Mouse (Mus musculus): ENCODE data around the gene Zfp664. TPM values are rescaled to one million over a fixed set of nuclear protein-coding genes. Genes with fewer than 3 reads are reported as not detected.

The Zfp664 gene
- polyA plus RNA-seq, 1 experiment from 2014 or later, result 79.5 TPM

DNA sequence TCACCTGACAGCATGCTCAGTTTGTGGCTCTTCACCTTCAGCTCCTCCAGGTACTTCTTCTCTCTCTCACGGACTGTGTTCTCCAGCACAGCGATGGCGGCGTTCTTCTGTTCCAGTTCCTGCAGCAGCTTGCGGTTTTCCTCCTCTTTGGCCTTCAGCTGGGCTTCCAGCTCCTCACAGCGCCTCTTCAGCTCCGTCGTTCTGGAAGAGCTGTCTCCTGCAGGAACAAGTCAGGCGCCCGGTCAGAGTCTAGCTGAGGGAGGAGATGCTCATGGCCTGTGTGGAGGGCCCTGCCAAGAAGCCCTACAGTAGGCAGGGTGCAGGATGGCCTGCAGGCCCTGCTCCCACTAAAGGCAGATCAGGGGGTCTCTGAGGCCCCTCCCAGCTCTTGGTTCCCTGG is 26.4 kb upstream of the Zfp664 start:
- ATAC-seq (no peak), DNase-seq (ENCODE audit: low spot score) (no peak)
- 84% methylated on average over 10 of the region's 10 CpGs for WGBS
- Histone ChIP-seq H3K27me3 (replicated peaks; ENCODE audit: insufficient read depth, low read length) (no peaks in the 10 kb centered on the region), H3K4me1 (ENCODE audit: insufficient read depth, low read depth, low read length) (no peaks in the 10 kb centered on the region), H3K4me3 (ENCODE audit: low read depth, low read length) (no peak overlapping the region), H3K36me3 (ENCODE audit: insufficient read depth, low read length) (no peaks in the 10 kb centered on the region), H3K9me3 (ENCODE audit: low read length) (no peaks in the 10 kb centered on the region), H3K27ac (ENCODE audit: low read length) (no peak overlapping the region), H3K9ac (replicated peaks; ENCODE audit: low read depth) (no peak overlapping the region), H3K4me2 (replicated peaks; ENCODE audit: low read depth, low read length) (no peak overlapping the region)
- no peak for TF ChIP-seq EP300 (IDR thresholded peaks at IDR 0.05)
- TF ChIP-seq CTCF (IDR thresholded peaks at IDR 0.05), result no peak

- DNase-seq (ENCODE audit: low spot score) (no peak), ATAC-seq (no peak)
- H3K9ac ChIP-seq (replicated peaks; ENCODE audit: low read depth), result no peak overlapping the region
- H3K4me1 ChIP-seq (ENCODE audit: insufficient read depth, low read depth, low read length), result no peaks in the 10 kb centered on the region
- no peaks in the 10 kb centered on the region for H3K27me3 ChIP-seq (replicated peaks; ENCODE audit: insufficient read depth, low read length)
- H3K4me3 ChIP-seq (ENCODE audit: low read depth, low read length), result no peak overlapping the region
- H3K4me2 ChIP-seq (replicated peaks; ENCODE audit: low read depth, low read length), result no peak overlapping the region
- no peak for TF ChIP-seq EP300 (IDR thresholded peaks at IDR 0.05)
- TF ChIP-seq CTCF (IDR thresholded peaks at IDR 0.05), result no peak
- WGBS, result 52% methylated on average over 4 of the region's 4 CpGs
- H3K36me3 ChIP-seq (ENCODE audit: insufficient read depth, low read length), result no peaks in the 10 kb centered on the region
- H3K9me3 ChIP-seq (ENCODE audit: low read length), result no peaks in the 10 kb centered on the region
- no peak overlapping the region for H3K27ac ChIP-seq (ENCODE audit: low read length)
These were observed 25.9 kb upstream of the Zfp664 start for GRCm38 (mm10) chr5:124836621-124837020.

- 69% methylated on average over 7 of the region's 7 CpGs for WGBS
- Histone ChIP-seq H3K27ac (ENCODE audit: low read length) (no peak overlapping the region), H3K36me3 (ENCODE audit: insufficient read depth, low read length) (no peaks in the 10 kb centered on the region), H3K9ac (replicated peaks; ENCODE audit: low read depth) (no peak overlapping the region), H3K4me3 (ENCODE audit: low read depth, low read length) (no peak overlapping the region), H3K4me2 (replicated peaks; ENCODE audit: low read depth, low read length) (no peak overlapping the region), H3K9me3 (ENCODE audit: low read length) (no peaks in the 10 kb centered on the region), H3K27me3 (replicated peaks; ENCODE audit: insufficient read depth, low read length) (no peaks in the 10 kb centered on the region), H3K4me1 (ENCODE audit: insufficient read depth, low read depth, low read length) (no peaks in the 10 kb centered on the region)
- TF ChIP-seq CTCF (IDR thresholded peaks at IDR 0.05) (no peak), EP300 (IDR thresholded peaks at IDR 0.05) (no peak)
- ATAC-seq (no peak), DNase-seq (ENCODE audit: low spot score) (no peak)
These were observed 22.3 kb upstream of the Zfp664 start for GRCm38 (mm10) chr5:124840202-124840601.

DNA sequence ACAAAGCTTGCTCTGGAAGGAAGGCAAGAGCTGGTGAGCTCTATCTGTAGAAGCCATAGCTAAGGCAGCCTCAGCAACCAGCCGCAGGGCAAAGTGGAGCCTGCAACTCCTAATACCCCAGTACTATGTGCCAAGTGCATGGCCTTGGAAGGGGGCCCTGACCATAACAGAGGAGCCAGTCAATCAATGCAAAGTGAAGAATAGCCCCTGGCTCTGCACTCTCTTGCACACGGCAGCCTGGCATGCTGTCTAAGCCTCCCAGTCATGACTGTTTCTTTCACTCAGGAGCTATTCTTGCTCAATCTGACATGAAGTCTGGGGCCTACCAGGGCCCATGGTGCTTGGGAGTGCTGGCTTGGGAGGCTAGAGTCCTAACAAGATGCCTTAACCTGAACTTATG is 21.8 kb upstream of the Zfp664 start:
- H3K9me3 ChIP-seq (ENCODE audit: low read length), result no peaks in the 10 kb centered on the region
- ATAC-seq (no peak), DNase-seq (ENCODE audit: low spot score) (no peak)
- H3K9ac ChIP-seq (replicated peaks; ENCODE audit: low read depth), result no peak overlapping the region
- H3K4me2 ChIP-seq (replicated peaks; ENCODE audit: low read depth, low read length), result no peak overlapping the region
- H3K36me3 ChIP-seq (ENCODE audit: insufficient read depth, low read length), result no peaks in the 10 kb centered on the region
- no peaks in the 10 kb centered on the region for H3K4me1 ChIP-seq (ENCODE audit: insufficient read depth, low read depth, low read length)
- no peak for TF ChIP-seq CTCF (IDR thresholded peaks at IDR 0.05)
- no peak for TF ChIP-seq EP300 (IDR thresholded peaks at IDR 0.05)
- WGBS, result 69% methylated on average over 2 of the region's 2 CpGs
- no peak overlapping the region for H3K27ac ChIP-seq (ENCODE audit: low read length)
- H3K27me3 ChIP-seq (replicated peaks; ENCODE audit: insufficient read depth, low read length), result no peaks in the 10 kb centered on the region
- H3K4me3 ChIP-seq (ENCODE audit: low read depth, low read length), result no peak overlapping the region

GRCm38 (mm10) chr5:124843386-124843785 is 19.1 kb upstream of the Zfp664 start:
- no peak overlapping the region for H3K4me2 ChIP-seq (replicated peaks; ENCODE audit: low read depth, low read length)
- no peaks in the 10 kb centered on the region for H3K4me1 ChIP-seq (ENCODE audit: insufficient read depth, low read depth, low read length)
- no peak overlapping the region for H3K27ac ChIP-seq (ENCODE audit: low read length)
- no peaks in the 10 kb centered on the region for H3K9me3 ChIP-seq (ENCODE audit: low read length)
- DNase-seq (ENCODE audit: low spot score), result no peak
- ATAC-seq, result no peak
- H3K27me3 ChIP-seq (replicated peaks; ENCODE audit: insufficient read depth, low read length), result no peaks in the 10 kb centered on the region
- WGBS, result 78% methylated on average over 8 of the region's 8 CpGs
- H3K9ac ChIP-seq (replicated peaks; ENCODE audit: low read depth), result no peak overlapping the region
- no peaks in the 10 kb centered on the region for H3K36me3 ChIP-seq (ENCODE audit: insufficient read depth, low read length)
- no peak overlapping the region for H3K4me3 ChIP-seq (ENCODE audit: low read depth, low read length)
- TF ChIP-seq EP300 (IDR thresholded peaks at IDR 0.05) (no peak), CTCF (IDR thresholded peaks at IDR 0.05) (no peak)

DNA sequence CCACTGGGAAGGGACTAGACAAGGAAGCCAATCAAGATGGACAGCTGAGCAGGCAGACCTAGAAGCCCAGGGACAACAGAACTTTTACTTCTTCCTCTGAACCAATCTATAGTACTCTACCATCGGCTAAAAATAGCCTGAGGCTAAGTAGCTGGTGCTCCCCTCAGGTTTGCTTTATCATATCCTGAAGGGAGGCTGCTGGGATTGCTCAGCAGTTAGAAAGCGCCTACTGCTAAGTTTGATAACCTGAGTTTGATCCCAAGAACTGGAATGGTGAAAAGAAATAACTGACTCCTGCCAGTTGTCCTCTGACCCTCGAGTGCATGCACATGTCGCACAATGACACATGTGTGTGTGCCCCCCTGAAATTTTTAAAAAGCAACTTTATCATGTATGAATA is 17.6 kb upstream of the Zfp664 start:
- no peak for DNase-seq (ENCODE audit: low spot score)
- no peak overlapping the region for H3K27ac ChIP-seq (ENCODE audit: low read length)
- no peak overlapping the region for H3K4me3 ChIP-seq (ENCODE audit: low read depth, low read length)
- no peak overlapping the region for H3K9ac ChIP-seq (replicated peaks; ENCODE audit: low read depth)
- H3K27me3 ChIP-seq (replicated peaks; ENCODE audit: insufficient read depth, low read length), result no peaks in the 10 kb centered on the region
- H3K9me3 ChIP-seq (ENCODE audit: low read length), result no peaks in the 10 kb centered on the region
- 53% methylated on average over 4 of the region's 4 CpGs for WGBS
- TF ChIP-seq CTCF (IDR thresholded peaks at IDR 0.05), result no peak
- TF ChIP-seq EP300 (IDR thresholded peaks at IDR 0.05), result no peak
- no peaks in the 10 kb centered on the region for H3K4me1 ChIP-seq (ENCODE audit: insufficient read depth, low read depth, low read length)
- ATAC-seq, result no peak
- H3K36me3 ChIP-seq (ENCODE audit: insufficient read depth, low read length), result no peaks in the 10 kb centered on the region
- no peak overlapping the region for H3K4me2 ChIP-seq (replicated peaks; ENCODE audit: low read depth, low read length)

- no peaks in the 10 kb centered on the region; the same call in 1 of the 2 replicates for H3K4me1 ChIP-seq (ENCODE audit: insufficient read depth, low read depth, low read length)
- no peaks in the 10 kb centered on the region for H3K36me3 ChIP-seq (ENCODE audit: insufficient read depth, low read length)
- 77% methylated on average over 1 of the region's 1 CpGs for WGBS
- H3K9me3 ChIP-seq (ENCODE audit: low read length), result no peaks in the 10 kb centered on the region
- no peak overlapping the region for H3K4me3 ChIP-seq (ENCODE audit: low read depth, low read length)
- H3K27ac ChIP-seq (ENCODE audit: low read length), result no peak overlapping the region
- H3K4me2 ChIP-seq (replicated peaks; ENCODE audit: low read depth, low read length), result no peak overlapping the region
- H3K9ac ChIP-seq (replicated peaks; ENCODE audit: low read depth), result 0 out of 2 replicates have a peak overlapping the region, but pooled peaks have one; percentile 5
- TF ChIP-seq EP300 (IDR thresholded peaks at IDR 0.05), result no peak
- TF ChIP-seq CTCF (IDR thresholded peaks at IDR 0.05), result no peak
- DNase-seq (ENCODE audit: low spot score) (no peak), ATAC-seq (no peak)
- no peaks in the 10 kb centered on the region for H3K27me3 ChIP-seq (replicated peaks; ENCODE audit: insufficient read depth, low read length)
These were observed 15.5 kb upstream of the Zfp664 start for GRCm38 (mm10) chr5:124847014-124847413.
